Mouse (Mus musculus) kidney, postnatal 0 days (tissue): ENCODE measurements at regions not wholly inside any gene's neighbourhood (a gene's known extent, or its start where the extent isn't known, plus 50 kb on each side); places are given as distances from the start of the nearest gene placed in this dataset.

Source experiments
- ATAC-seq: fragments of 200-750 bp; cut with Nextera tagmentation; replicated peaks from 2 replicates; pipeline ENCODE4 v1.8.0; 2017; ENCODE audit warnings: low read depth, moderate number of reproducible peaks, moderate TSS enrichment, moderate library complexity; ENCODE audit not compliant: low FRiP score
- DNase-seq: peaks from one replicate; pipeline ENCODE4 v3.0.0-alpha.2; 2016; ENCODE audit warnings: low spot score
- H3K27ac ChIP-seq: fragments of 300-500 bp; sonication (generic); 2 replicates; pipeline ENCODE4 v1.5.1; 2014; ENCODE audit warnings: mild to moderate bottlenecking
- H3K27me3 ChIP-seq: fragments of 300-500 bp; sonication (generic); 2 replicates; pipeline ENCODE4 v1.6.1; 2014; ENCODE audit warnings: low read length, mixed read lengths; ENCODE audit not compliant: insufficient read depth
- H3K36me3 ChIP-seq: fragments of 300-500 bp; sonication (generic); 2 replicates; pipeline ENCODE4 v1.6.1; 2014; ENCODE audit warnings: low read length, mixed read lengths; ENCODE audit not compliant: insufficient read depth
- H3K4me1 ChIP-seq: fragments of 300-500 bp; sonication (generic); replicated peaks from 2 replicates; pipeline ENCODE4 v1.6.1; 2014; ENCODE audit warnings: antibody characterized with exemption, low read length, mixed read lengths; ENCODE audit not compliant: insufficient read depth
- H3K4me2 ChIP-seq: fragments of 300-500 bp; sonication (generic); 2 replicates; pipeline ENCODE4 v1.6.1; 2014; ENCODE audit warnings: mild to moderate bottlenecking, low read length, moderate library complexity, mixed read lengths
- H3K4me3 ChIP-seq: fragments of 300-500 bp; sonication (generic); replicated peaks from 2 replicates; pipeline ENCODE4 v1.5.1; 2014; ENCODE audit warnings: low read depth, low read length
- H3K9ac ChIP-seq: fragments of 300-500 bp; sonication (generic); 2 replicates; pipeline ENCODE4 v1.6.1; 2014; ENCODE audit warnings: low read depth, low read length
- H3K9me3 ChIP-seq: fragments of 300-500 bp; sonication (generic); replicated peaks from 2 replicates; pipeline ENCODE4 v1.6.1; 2016; ENCODE audit warnings: low read length, inconsistent platforms, mixed read lengths
- CTCF ChIP-seq: IDR thresholded peaks from 2 replicates; pipeline ENCODE4 v1.5.1; 2016; ENCODE audit warnings: antibody characterized with exemption, low read depth, mild to moderate bottlenecking, moderate library complexity
- WGBS: fragments of 180-500 bp; shearing (Covaris S2); extraction: QIAGEN DNeasy Blood & Tissue Kit; methylation state at CpG from one replicate; pipeline ENCODE4 v1.1.7; 2014; 5-methylcytosine and 5-hydroxymethylcytosine counted together

- no peak; the same call in 1 of the 2 replicates for ATAC-seq
- H3K9me3 ChIP-seq, result no peaks in the 10 kb centered on the region
- H3K9ac ChIP-seq, result no peak overlapping the region
- WGBS, result 47% methylated on average over 7 of the region's 7 CpGs
- no peak overlapping the region for H3K4me3 ChIP-seq
- H3K4me1 ChIP-seq, result no peaks in the 10 kb centered on the region
- TF ChIP-seq CTCF, result no peak
- DNase-seq, result peak; percentile 68
- H3K27ac ChIP-seq, result 0 out of 2 replicates have a peak overlapping the region, but pooled peaks have one; percentile 19
- no peaks in the 10 kb centered on the region for H3K36me3 ChIP-seq
- H3K27me3 ChIP-seq, result no peaks in the 10 kb centered on the region
- H3K4me2 ChIP-seq, result no peak overlapping the region
These were observed 158.1 kb downstream of the Dact1 start for GRCm38 (mm10) chr12:71467820-71468219.

GRCm38 (mm10) chr12:71468324-71468723 lies 158.6 kb downstream of the Dact1 start:
- Histone ChIP-seq H3K4me3 (no peak overlapping the region), H3K9ac (no peak overlapping the region), H3K27ac (no peak overlapping the region), H3K36me3 (no peaks in the 10 kb centered on the region), H3K4me2 (no peak overlapping the region), H3K27me3 (no peaks in the 10 kb centered on the region), H3K9me3 (no peaks in the 10 kb centered on the region), H3K4me1 (no peaks in the 10 kb centered on the region)
- no peak for ATAC-seq
- whole genome bisulfite sequencing, result 49% methylated on average over 6 of the region's 6 CpGs
- no peak for DNase-seq
- TF ChIP-seq CTCF, result no peak

GRCm38 (mm10) chr12:71470983-71471715 lies 161.5 kb downstream of the Dact1 start:
- 53% methylated on average over 13 of the region's 13 CpGs for WGBS
- H3K27ac ChIP-seq, result peak overlapping the region; percentile 5; the same call in 1 of the 2 replicates
- no peak overlapping the region for H3K4me2 ChIP-seq
- H3K9ac ChIP-seq, result no peak overlapping the region
- H3K36me3 ChIP-seq, result no peaks in the 10 kb centered on the region
- DNase-seq (peak; percentile 80), ATAC-seq (no peak)
- H3K4me1 ChIP-seq, result no peaks in the 10 kb centered on the region
- H3K9me3 ChIP-seq, result no peaks in the 10 kb centered on the region
- TF ChIP-seq CTCF, result no peak
- no peaks in the 10 kb centered on the region for H3K27me3 ChIP-seq
- no peak overlapping the region for H3K4me3 ChIP-seq

- no peak overlapping the region for H3K4me3 ChIP-seq
- no peaks in the 10 kb centered on the region for H3K9me3 ChIP-seq
- H3K4me1 ChIP-seq, result no peaks in the 10 kb centered on the region
- no peak for TF ChIP-seq CTCF
- DNase-seq (no peak), ATAC-seq (no peak)
- no peak overlapping the region for H3K9ac ChIP-seq
- H3K4me2 ChIP-seq, result no peak overlapping the region
- H3K27ac ChIP-seq, result no peak overlapping the region
- no peaks in the 10 kb centered on the region for H3K36me3 ChIP-seq
- no peaks in the 10 kb centered on the region for H3K27me3 ChIP-seq
- WGBS, result 64% methylated on average over 4 of the region's 4 CpGs
These were observed 162.0 kb downstream of the Dact1 start for GRCm38 (mm10) chr12:71471720-71472119.

- H3K4me1 ChIP-seq, result no peaks in the 10 kb centered on the region
- DNase-seq, result no peak
- H3K4me2 ChIP-seq, result no peak overlapping the region
- ATAC-seq, result no peak
- no peaks in the 10 kb centered on the region for H3K36me3 ChIP-seq
- no peak overlapping the region for H3K27ac ChIP-seq
- TF ChIP-seq CTCF, result no peak
- no peaks in the 10 kb centered on the region for H3K9me3 ChIP-seq
- H3K27me3 ChIP-seq, result no peaks in the 10 kb centered on the region
- 74% methylated on average over 4 of the region's 4 CpGs for WGBS
- H3K9ac ChIP-seq, result no peak overlapping the region
- no peak overlapping the region for H3K4me3 ChIP-seq
These were observed 166.6 kb downstream of the Dact1 start for GRCm38 (mm10) chr12:71476238-71476637.

GRCm38 (mm10) chr12:71477691-71478090 lies 168.0 kb downstream of the Dact1 start:
- ATAC-seq, result no peak
- Histone ChIP-seq H3K4me2 (no peak overlapping the region), H3K27ac (no peak overlapping the region), H3K4me3 (no peak overlapping the region), H3K36me3 (no peaks in the 10 kb centered on the region), H3K9ac (no peak overlapping the region), H3K4me1 (no peaks in the 10 kb centered on the region), H3K27me3 (no peaks in the 10 kb centered on the region), H3K9me3 (no peaks in the 10 kb centered on the region)
- 46% methylated on average over 5 of the region's 5 CpGs for WGBS
- DNase-seq, result no peak
- no peak for TF ChIP-seq CTCF

- Histone ChIP-seq H3K27ac (no peak overlapping the region), H3K9me3 (no peaks in the 10 kb centered on the region), H3K4me3 (no peak overlapping the region), H3K27me3 (no peaks in the 10 kb centered on the region), H3K36me3 (no peaks in the 10 kb centered on the region), H3K4me2 (no peak overlapping the region), H3K9ac (no peak overlapping the region), H3K4me1 (no peaks in the 10 kb centered on the region; the same call in 1 of the 2 replicates)
- ATAC-seq (no peak), DNase-seq (peak; percentile 62)
- WGBS, result 65% methylated on average over 6 of the region's 6 CpGs
- no peak for TF ChIP-seq CTCF
These were observed 171.7 kb downstream of the Dact1 start for GRCm38 (mm10) chr12:71481371-71481770.
